Mouse (Mus musculus) forebrain, embryonic 12.5 days (tissue): ENCODE data around the gene Sh2d3c. TPM values are rescaled to one million over a fixed set of nuclear protein-coding genes. Genes with fewer than 3 reads are reported as not detected.
A peak's percentile ranks its signal among the peaks of the same experiment; 100 is the strongest.

ENCODE experiments used
- ATAC-seq: fragments of 200-750 bp; cut with Nextera tagmentation; 2 replicates; pipeline ENCODE4 v1.8.0; 2017; ENCODE audit warnings: moderate TSS enrichment; ENCODE audit not compliant: low FRiP score
- H3K27ac ChIP-seq: fragments of 300-500 bp; sonication (generic); 2 replicates; pipeline ENCODE4 v1.5.1; 2016; ENCODE audit warnings: mild to moderate bottlenecking
- H3K27me3 ChIP-seq: fragments of 300-500 bp; sonication (generic); 2 replicates; pipeline ENCODE4 v1.6.1; 2016; ENCODE audit warnings: mild to moderate bottlenecking
- H3K36me3 ChIP-seq: fragments of 300-500 bp; sonication (generic); replicated peaks from 2 replicates; pipeline ENCODE4 v1.6.1; 2016; ENCODE audit warnings: mild to moderate bottlenecking
- H3K4me1 ChIP-seq: fragments of 300-500 bp; sonication (generic); 2 replicates; pipeline ENCODE4 v1.6.1; 2016
- H3K4me2 ChIP-seq: fragments of 300-500 bp; sonication (generic); 2 replicates; pipeline ENCODE4 v1.6.1; 2016; ENCODE audit warnings: mild to moderate bottlenecking, moderate library complexity
- H3K4me3 ChIP-seq: fragments of 300-500 bp; sonication (generic); replicated peaks from 2 replicates; pipeline ENCODE4 v1.5.1; 2016; ENCODE audit warnings: mild to moderate bottlenecking
- H3K9ac ChIP-seq: fragments of 300-500 bp; sonication (generic); 2 replicates; pipeline ENCODE4 v1.6.1; 2016; ENCODE audit warnings: mild to moderate bottlenecking
- H3K9me3 ChIP-seq: fragments of 300-500 bp; sonication (generic); 2 replicates; pipeline ENCODE4 v1.6.1; 2016
- WGBS: fragments of 180-500 bp; shearing (Covaris S2); methylation state at CpG from one replicate; pipeline ENCODE4 v1.1.7; 2016; 5-methylcytosine and 5-hydroxymethylcytosine counted together
- polyA plus RNA-seq: library from polyadenylated mRNA; unstranded; fragments of >200 nt; fragmentation: Nextera tagmentation; extraction: Ambion mirVana; gene quantifications from 2 replicates; pipeline ENCODE4 v1.2.1, GENCODE M21; 2016

Gene Sh2d3c
- polyA plus RNA-seq, 1 experiment from 2014 or later = 30.1 TPM

- no peak overlapping the region for H3K4me3 ChIP-seq
- H3K4me1 ChIP-seq = peaks cover 5% of the 10 kb centered on the region; the same call in 1 of the 2 replicates
- H3K9me3 ChIP-seq = no peaks in the 10 kb centered on the region
- H3K9ac ChIP-seq = no peak overlapping the region
- H3K27me3 ChIP-seq = no peaks in the 10 kb centered on the region
- peaks cover 56% of the 10 kb centered on the region for H3K36me3 ChIP-seq
- H3K27ac ChIP-seq = no peak overlapping the region
- ATAC-seq = no peak
- no peak overlapping the region for H3K4me2 ChIP-seq
- WGBS = 93% methylated on average over 15 of the region's 15 CpGs
Measured at GRCm38 (mm10) chr2:32684681-32685428, 36.0 kb upstream of the Sh2d3c start.

- Histone ChIP-seq H3K9me3 (no peaks in the 10 kb centered on the region), H3K36me3 (peaks cover 56% of the 10 kb centered on the region), H3K4me1 (peaks cover 5% of the 10 kb centered on the region; the same call in 1 of the 2 replicates), H3K4me2 (no peak overlapping the region), H3K4me3 (no peak overlapping the region), H3K27ac (no peak overlapping the region), H3K9ac (no peak overlapping the region), H3K27me3 (no peaks in the 10 kb centered on the region)
- no peak for ATAC-seq
- 98% methylated on average over 3 of the region's 3 CpGs for WGBS
Measured at GRCm38 (mm10) chr2:32685807-32686206, 35.0 kb upstream of the Sh2d3c start.

GRCm38 (mm10) chr2:32686640-32687039, 34.2 kb upstream of the Sh2d3c start:
- no peak overlapping the region for H3K4me2 ChIP-seq
- ATAC-seq = no peak
- H3K4me3 ChIP-seq = no peak overlapping the region
- no peak overlapping the region for H3K9ac ChIP-seq
- 99% methylated on average over 6 of the region's 6 CpGs for WGBS
- H3K4me1 ChIP-seq = peaks cover 5% of the 10 kb centered on the region; the same call in 1 of the 2 replicates
- no peak overlapping the region for H3K27ac ChIP-seq
- no peaks in the 10 kb centered on the region for H3K27me3 ChIP-seq
- H3K36me3 ChIP-seq = peaks cover 56% of the 10 kb centered on the region
- no peaks in the 10 kb centered on the region for H3K9me3 ChIP-seq

- Histone ChIP-seq H3K4me2 (no peak overlapping the region), H3K4me1 (peaks cover 3% of the 10 kb centered on the region), H3K27me3 (no peaks in the 10 kb centered on the region), H3K36me3 (peaks cover 53% of the 10 kb centered on the region), H3K27ac (no peak overlapping the region), H3K9ac (no peak overlapping the region), H3K9me3 (no peaks in the 10 kb centered on the region), H3K4me3 (no peak overlapping the region)
- WGBS = 94% methylated on average over 8 of the region's 8 CpGs
- ATAC-seq = no peak
Measured at GRCm38 (mm10) chr2:32687562-32687961, 33.3 kb upstream of the Sh2d3c start.

GRCm38 (mm10) chr2:32689420-32689819, 31.4 kb upstream of the Sh2d3c start:
- ATAC-seq = no peak
- H3K4me1 ChIP-seq = peaks cover 14% of the 10 kb centered on the region
- no peak overlapping the region for H3K4me3 ChIP-seq
- no peak overlapping the region for H3K4me2 ChIP-seq
- H3K27me3 ChIP-seq = no peaks in the 10 kb centered on the region
- H3K9me3 ChIP-seq = no peaks in the 10 kb centered on the region
- 28% methylated on average over 5 of the region's 5 CpGs for WGBS
- peaks cover 34% of the 10 kb centered on the region for H3K36me3 ChIP-seq
- H3K9ac ChIP-seq = no peak overlapping the region
- no peak overlapping the region for H3K27ac ChIP-seq

- H3K4me3 ChIP-seq = no peak overlapping the region
- peaks cover 18% of the 10 kb centered on the region for H3K36me3 ChIP-seq
- H3K9me3 ChIP-seq = no peaks in the 10 kb centered on the region
- no peaks in the 10 kb centered on the region for H3K27me3 ChIP-seq
- no peak overlapping the region for H3K9ac ChIP-seq
- WGBS = 90% methylated on average over 11 of the region's 11 CpGs
- no peak overlapping the region for H3K27ac ChIP-seq
- no peak overlapping the region for H3K4me2 ChIP-seq
- H3K4me1 ChIP-seq = peaks cover 14% of the 10 kb centered on the region
- ATAC-seq = no peak
Measured at GRCm38 (mm10) chr2:32691041-32691440, 29.8 kb upstream of the Sh2d3c start.

- Histone ChIP-seq H3K9me3 (no peaks in the 10 kb centered on the region), H3K4me3 (no peak overlapping the region), H3K9ac (no peak overlapping the region; the same call in 1 of the 2 replicates), H3K4me2 (0 out of 2 replicates have a peak overlapping the region, but pooled peaks have one; percentile 86), H3K27me3 (no peaks in the 10 kb centered on the region), H3K36me3 (peaks cover 4% of the 10 kb centered on the region), H3K27ac (no peak overlapping the region), H3K4me1 (peaks cover 14% of the 10 kb centered on the region)
- WGBS = 92% methylated on average over 14 of the region's 14 CpGs
- no peak for ATAC-seq
Measured at GRCm38 (mm10) chr2:32692496-32692895, 28.4 kb upstream of the Sh2d3c start.

- Histone ChIP-seq H3K36me3 (no peaks in the 10 kb centered on the region), H3K27me3 (no peaks in the 10 kb centered on the region), H3K9me3 (no peaks in the 10 kb centered on the region), H3K4me3 (peak overlapping the region; percentile 72), H3K4me1 (peaks cover 14% of the 10 kb centered on the region), H3K27ac (no peak overlapping the region), H3K9ac (peak overlapping the region; percentile 85), H3K4me2 (peak overlapping the region; percentile 86)
- 26% methylated on average over 7 of the region's 7 CpGs for WGBS
- ATAC-seq = no peak
Measured at GRCm38 (mm10) chr2:32693282-32693681, 27.6 kb upstream of the Sh2d3c start.

- peak overlapping the region; percentile 72 for H3K4me3 ChIP-seq
- peak; percentile 98 for ATAC-seq
- H3K36me3 ChIP-seq = no peaks in the 10 kb centered on the region
- H3K9me3 ChIP-seq = no peaks in the 10 kb centered on the region
- H3K27ac ChIP-seq = peak overlapping the region; percentile 79
- peak overlapping the region; percentile 85 for H3K9ac ChIP-seq
- H3K27me3 ChIP-seq = no peaks in the 10 kb centered on the region
- H3K4me2 ChIP-seq = peak overlapping the region; percentile 86
- H3K4me1 ChIP-seq = peaks cover 14% of the 10 kb centered on the region
- WGBS = under 1% methylated on average over 51 of the region's 51 CpGs
Measured at GRCm38 (mm10) chr2:32693823-32694411, 26.9 kb upstream of the Sh2d3c start.

- ATAC-seq = no peak
- Histone ChIP-seq H3K27ac (no peak overlapping the region), H3K4me3 (peak overlapping the region; percentile 72), H3K4me2 (peak overlapping the region; percentile 86), H3K4me1 (peaks cover 14% of the 10 kb centered on the region), H3K36me3 (no peaks in the 10 kb centered on the region), H3K27me3 (no peaks in the 10 kb centered on the region), H3K9ac (no peak overlapping the region), H3K9me3 (no peaks in the 10 kb centered on the region)
- 88% methylated on average over 12 of the region's 12 CpGs for WGBS
Measured at GRCm38 (mm10) chr2:32694691-32695090, 26.2 kb upstream of the Sh2d3c start.

GRCm38 (mm10) chr2:32699680-32700079, 21.2 kb upstream of the Sh2d3c start:
- peaks cover 17% of the 10 kb centered on the region for H3K36me3 ChIP-seq
- H3K27me3 ChIP-seq = no peaks in the 10 kb centered on the region
- no peaks in the 10 kb centered on the region for H3K4me1 ChIP-seq
- no peak overlapping the region for H3K9ac ChIP-seq
- WGBS = 80% methylated on average over 6 of the region's 6 CpGs
- no peak overlapping the region for H3K27ac ChIP-seq
- H3K4me3 ChIP-seq = no peak overlapping the region
- ATAC-seq = no peak
- H3K4me2 ChIP-seq = no peak overlapping the region
- H3K9me3 ChIP-seq = no peaks in the 10 kb centered on the region

GRCm38 (mm10) chr2:32700966-32701743, 19.7 kb upstream of the Sh2d3c start:
- H3K9ac ChIP-seq = no peak overlapping the region
- WGBS = 89% methylated on average over 14 of the region's 14 CpGs
- H3K9me3 ChIP-seq = no peaks in the 10 kb centered on the region
- H3K36me3 ChIP-seq = peaks cover 32% of the 10 kb centered on the region
- ATAC-seq = no peak
- H3K4me3 ChIP-seq = no peak overlapping the region
- H3K27me3 ChIP-seq = no peaks in the 10 kb centered on the region
- H3K27ac ChIP-seq = no peak overlapping the region
- no peaks in the 10 kb centered on the region for H3K4me1 ChIP-seq
- H3K4me2 ChIP-seq = no peak overlapping the region
